Mouse (Mus musculus) forelimb bud, embryonic 11.5 days (tissue): ENCODE results near the gene Rnf123.

Source experiments
- DNase-seq: peaks from one replicate; pipeline ENCODE4 v3.0.0-alpha.2; 2012; ENCODE audit warnings: low read depth, low spot score

The Rnf123 gene

GRCm38 (mm10) chr9:108082988-108083431 is at the start of gene Rnf123:
Rnf123 (minus strand) TSS chr9:108083346.
- DNase-seq = no peak

GRCm38 (mm10) chr9:108132373-108132772 is 49.2 kb upstream of the Rnf123 start:
- no peak for DNase-seq

- no peak for DNase-seq
Measured at GRCm38 (mm10) chr9:108131502-108131901, 48.4 kb upstream of the Rnf123 start.

- no peak for DNase-seq
Measured at GRCm38 (mm10) chr9:108129042-108129948, 46.1 kb upstream of the Rnf123 start.

- DNase-seq = no peak
Measured at GRCm38 (mm10) chr9:108128248-108128647, 45.1 kb upstream of the Rnf123 start.

- no peak for DNase-seq
Measured at GRCm38 (mm10) chr9:108126436-108127180, 43.5 kb upstream of the Rnf123 start.

GRCm38 (mm10) chr9:108125731-108126130 is 42.6 kb upstream of the Rnf123 start:
- DNase-seq = no peak

GRCm38 (mm10) chr9:108123916-108124315 is 40.8 kb upstream of the Rnf123 start:
- no peak for DNase-seq

- no peak for DNase-seq
Measured at GRCm38 (mm10) chr9:108121170-108121969, 38.2 kb upstream of the Rnf123 start.

- no peak for DNase-seq
Measured at GRCm38 (mm10) chr9:108120671-108121070, 37.5 kb upstream of the Rnf123 start.

- DNase-seq = no peak
Measured at GRCm38 (mm10) chr9:108119891-108120411, 36.8 kb upstream of the Rnf123 start.

GRCm38 (mm10) chr9:108117143-108117542 is 34.0 kb upstream of the Rnf123 start:
- DNase-seq = no peak

- no peak for DNase-seq
Measured at GRCm38 (mm10) chr9:108115290-108116077, 32.3 kb upstream of the Rnf123 start.

GRCm38 (mm10) chr9:108112719-108113340 is 29.7 kb upstream of the Rnf123 start:
- DNase-seq = no peak

GRCm38 (mm10) chr9:108111593-108112121 is 28.5 kb upstream of the Rnf123 start:
- no peak for DNase-seq

- peak; percentile 33 for DNase-seq
Measured at GRCm38 (mm10) chr9:108111101-108111592, 28.0 kb upstream of the Rnf123 start.

GRCm38 (mm10) chr9:108110160-108110559 is 27.0 kb upstream of the Rnf123 start:
- no peak for DNase-seq

GRCm38 (mm10) chr9:108107867-108108266 is 24.7 kb upstream of the Rnf123 start:
- DNase-seq = no peak

- no peak for DNase-seq
Measured at GRCm38 (mm10) chr9:108106090-108106489, 22.9 kb upstream of the Rnf123 start.

- DNase-seq = no peak
Measured at GRCm38 (mm10) chr9:108105549-108105863, 22.4 kb upstream of the Rnf123 start.
